Mouse (Mus musculus) left cerebral cortex, postnatal 4 days (tissue): ENCODE data around the gene Slmap. TPM values are rescaled to one million over a fixed set of nuclear protein-coding genes. Genes with fewer than 3 reads are reported as not detected.
A peak's percentile ranks its signal among the peaks of the same experiment; 100 is the strongest.
"Not testable (repeated sequence)": the region's sequence is repeated elsewhere in the genome, so short reads cannot be mapped to it uniquely, and the experiment has no call there.

Experiments used
- DNase-seq: peaks from one replicate; pipeline ENCODE4 v3.0.0-alpha.2; 2022
- intact Hi-C: fragments of 180-260 bp; cut with DNase I; formaldehyde crosslinking; loops from one replicate; pipeline ENCODE4 v1.15.1; 2025
- total RNA-seq, 2 experiments: library from RNA; stranded (reverse); gene quantifications; 2 replicates each; pipeline ENCODE4 v1.2.3; 2021

The Slmap gene
- total RNA-seq, 2 experiments from 2014 or later = 60.7 to 67.6 TPM

- intact Hi-C loops = loop anchor here (5.0 kb wide), 1 partner anchor 48 kb away; no protein-coding TSS in a partner anchor
- peak; percentile 66 for DNase-seq
Measured at GRCm38 (mm10) chr14:26533821-26534756, 642 bp downstream of the Slmap start.

GRCm38 (mm10) chr14:26533267-26533666, 1.5 kb downstream of the Slmap start:
- DNase-seq = peak; percentile 9
- intact Hi-C loops = loop anchor here (5.0 kb wide), 1 partner anchor 49 kb away; no protein-coding TSS in a partner anchor

GRCm38 (mm10) chr14:26532752-26533151, 2.0 kb downstream of the Slmap start:
- intact Hi-C loops = loop anchor here (5.0 kb wide), 1 partner anchor 50 kb away; no protein-coding TSS in a partner anchor
- DNase-seq = no peak

- intact Hi-C loops = loop anchor here (5.0 kb wide), 1 partner anchor 51 kb away; no protein-coding TSS in a partner anchor
- no peak for DNase-seq
Measured at GRCm38 (mm10) chr14:26531410-26532313, 3.1 kb downstream of the Slmap start.

GRCm38 (mm10) chr14:26530350-26530749, 4.4 kb downstream of the Slmap start:
- intact Hi-C loops = loop anchor here (5.0 kb wide), 1 partner anchor 52 kb away; no protein-coding TSS in a partner anchor

GRCm38 (mm10) chr14:26528296-26528695, 6.4 kb downstream of the Slmap start:
- intact Hi-C loops = no loop called here
- DNase-seq = no peak

More at GRCm38 (mm10) chr14:26530350-26530749, 4.4 kb downstream of the Slmap start:
- DNase-seq = no peak

- DNase-seq = no peak
- intact Hi-C loops = no loop called here
Measured at GRCm38 (mm10) chr14:26525955-26526354, 8.8 kb downstream of the Slmap start.

- intact Hi-C loops = no loop called here
- DNase-seq = no peak
Measured at GRCm38 (mm10) chr14:26523082-26523481, 11.6 kb downstream of the Slmap start.

GRCm38 (mm10) chr14:26519831-26520230, 14.9 kb downstream of the Slmap start:
- DNase-seq = no peak
- intact Hi-C loops = no loop called here

GRCm38 (mm10) chr14:26517843-26518242, 16.9 kb downstream of the Slmap start:
- DNase-seq = no peak
- intact Hi-C loops = no loop called here

- intact Hi-C loops, DNase-seq: not testable (repeated sequence)
Measured at GRCm38 (mm10) chr14:26516232-26516631, 18.5 kb downstream of the Slmap start.

- intact Hi-C loops = no loop called here
- DNase-seq = no peak
Measured at GRCm38 (mm10) chr14:26515802-26516201, 18.9 kb downstream of the Slmap start.

GRCm38 (mm10) chr14:26510545-26510944, 24.2 kb downstream of the Slmap start:
- intact Hi-C loops = no loop called here
- no peak for DNase-seq

- DNase-seq = no peak
- intact Hi-C loops = no loop called here
Measured at GRCm38 (mm10) chr14:26508150-26508549, 26.6 kb downstream of the Slmap start.

GRCm38 (mm10) chr14:26507361-26507760, 27.4 kb downstream of the Slmap start:
- DNase-seq = no peak
- intact Hi-C loops = no loop called here

- intact Hi-C loops = no loop called here
- no peak for DNase-seq
Measured at GRCm38 (mm10) chr14:26504541-26504940, 30.2 kb downstream of the Slmap start.

- intact Hi-C loops = no loop called here
- no peak for DNase-seq
Measured at GRCm38 (mm10) chr14:26500136-26500933, 34.4 kb downstream of the Slmap start.

GRCm38 (mm10) chr14:26495021-26495420, 39.7 kb downstream of the Slmap start:
- intact Hi-C loops = no loop called here
- no peak for DNase-seq

- peak; percentile 57 for DNase-seq
- intact Hi-C loops = no loop called here
Measured at GRCm38 (mm10) chr14:26491150-26491549, 43.6 kb downstream of the Slmap start.
